Mouse (Mus musculus) cerebellum, adult 2 months (tissue): ENCODE results near the gene H2-K1.

Experiments
- CTCF ChIP-seq: fragments of 200-500 bp; IDR thresholded peaks from 2 replicates; pipeline ENCODE4 v1.5.1; 2011; ENCODE audit warnings: low read depth, mild to moderate bottlenecking, control low read depth, low read length, moderate library complexity, borderline replicate concordance; ENCODE audit not compliant: insufficient read depth
- POLR2A ChIP-seq: fragments of 200-500 bp; IDR thresholded peaks from 2 replicates; pipeline ENCODE4 v1.6.1; 2011; ENCODE audit warnings: low read length, control low read depth, borderline replicate concordance; ENCODE audit not compliant: insufficient read depth

GRCm38 (mm10) chr17:33973572-33973971, 26.6 kb downstream of the H2-K1 start:
- TF ChIP-seq CTCF, result no peak
- no peak for TF ChIP-seq POLR2A
